Mouse (Mus musculus) olfactory bulb, adult 2 months (tissue): Measurements from ENCODE around the gene Slc4a10. TPM values are rescaled to one million over a fixed set of nuclear protein-coding genes. Genes with fewer than 3 reads are reported as not detected.

Experiments used
- H3K27ac ChIP-seq: fragments of 200-500 bp; 2 replicates; pipeline ENCODE4 v1.5.1; 2012; ENCODE audit warnings: low read depth, low read length; ENCODE audit not compliant: insufficient read depth
- H3K4me1 ChIP-seq: fragments of 200-500 bp; 2 replicates; pipeline ENCODE4 v1.6.1; 2012; ENCODE audit warnings: low read length; ENCODE audit not compliant: control insufficient read depth, insufficient read depth
- H3K4me3 ChIP-seq: fragments of 200-500 bp; 2 replicates; pipeline ENCODE4 v1.5.1; 2012; ENCODE audit warnings: mild to moderate bottlenecking, low read depth, low read length, moderate library complexity; ENCODE audit not compliant: insufficient read depth
- CTCF ChIP-seq: fragments of 200-500 bp; IDR thresholded peaks from 2 replicates; pipeline ENCODE4 v1.5.1; 2012; ENCODE audit warnings: low read depth, mild to moderate bottlenecking, low read length, moderate library complexity; ENCODE audit not compliant: insufficient read depth
- POLR2A ChIP-seq: fragments of 200-500 bp; IDR thresholded peaks from 2 replicates; pipeline ENCODE4 v1.6.1; 2012; ENCODE audit warnings: mild to moderate bottlenecking, low read depth, low read length, moderate library complexity; ENCODE audit not compliant: insufficient read depth
- WGBS: fragments of 180-500 bp; shearing (Covaris S2); methylation state at CpG from one replicate; pipeline ENCODE4 v1.1.7; 2018; 5-methylcytosine and 5-hydroxymethylcytosine counted together
- polyA plus RNA-seq: library from polyadenylated mRNA; stranded (reverse); fragments of >200 nt; gene quantifications from 2 replicates; pipeline ENCODE4 v1.2.4, GENCODE M21; 2012; ENCODE audit warnings: low replicate concordance; ENCODE audit not compliant: missing spikeins, insufficient read depth, insufficient read length

Gene Slc4a10
- polyA plus RNA-seq, 1 experiment, result 148 TPM

DNA sequence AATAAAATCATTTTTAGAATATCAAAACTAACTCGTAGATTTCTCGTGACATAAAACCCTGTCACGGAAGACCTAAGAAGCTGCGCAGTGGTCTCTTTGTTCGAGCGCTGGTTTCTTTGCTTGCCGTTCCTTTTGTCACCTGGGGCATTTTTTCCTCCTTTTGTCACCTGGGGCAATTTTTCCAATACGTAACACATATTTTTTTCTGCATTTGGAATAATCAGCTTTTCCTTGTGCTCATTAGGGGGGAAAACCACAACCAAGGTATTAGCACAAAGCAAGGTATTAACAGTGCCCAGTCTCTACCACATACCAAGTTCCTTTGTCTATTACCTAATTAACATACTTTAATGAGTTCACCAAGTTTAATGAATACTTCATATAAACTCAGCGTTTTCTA, 42.9 kb downstream of the Slc4a10 start:
- no peak overlapping the region for H3K4me3 ChIP-seq
- H3K27ac ChIP-seq, result no peak overlapping the region
- WGBS, result 38% methylated on average over 9 of the region's 9 CpGs
- TF ChIP-seq POLR2A, result no peak
- peaks cover 2% of the 10 kb centered on the region; the same call in 1 of the 2 replicates for H3K4me1 ChIP-seq

GRCm38 (mm10) chr2:62100526-62100925, 54.3 kb downstream of the Slc4a10 start:
- TF ChIP-seq CTCF (no peak), POLR2A (no peak)
- WGBS, result 71% methylated on average over 1 of the region's 1 CpGs
- H3K27ac ChIP-seq, result no peak overlapping the region
- no peak overlapping the region for H3K4me3 ChIP-seq
- H3K4me1 ChIP-seq, result no peaks in the 10 kb centered on the region

- TF ChIP-seq POLR2A, result no peak
- no peak for TF ChIP-seq CTCF
- 49% methylated on average over 4 of the region's 4 CpGs for WGBS
- Histone ChIP-seq H3K27ac (no peak overlapping the region), H3K4me1 (no peaks in the 10 kb centered on the region), H3K4me3 (no peak overlapping the region)
These were observed 69.1 kb downstream of the Slc4a10 start for GRCm38 (mm10) chr2:62115346-62115745.

DNA sequence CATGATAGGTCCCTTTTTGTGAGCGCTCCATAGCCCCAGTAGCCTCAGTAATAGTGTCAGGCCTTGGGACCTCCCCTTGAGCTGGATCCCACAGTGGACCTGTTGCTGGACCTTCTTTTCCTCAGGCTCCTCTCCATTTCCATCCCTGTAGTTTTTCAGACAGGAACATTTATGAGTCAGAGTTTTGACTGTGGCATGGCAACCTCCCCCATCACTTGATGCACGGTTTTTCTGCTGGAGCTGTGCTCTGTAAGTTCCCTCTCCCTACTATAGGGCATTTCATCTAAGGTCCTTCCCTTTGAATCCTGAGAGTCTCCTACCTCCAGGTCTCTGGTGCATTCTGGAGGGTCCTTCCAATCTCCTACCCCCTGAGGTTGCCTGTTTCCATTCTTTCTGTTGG, 83.7 kb downstream of the Slc4a10 start:
- no peak overlapping the region for H3K27ac ChIP-seq
- H3K4me1 ChIP-seq, result 0 out of 2 replicates have a peak, but pooled peaks cover 4% of the 10 kb centered on the region
- H3K4me3 ChIP-seq, result no peak overlapping the region
- TF ChIP-seq POLR2A (no peak), CTCF (no peak)
- WGBS, result 73% methylated on average over 2 of the region's 2 CpGs

DNA sequence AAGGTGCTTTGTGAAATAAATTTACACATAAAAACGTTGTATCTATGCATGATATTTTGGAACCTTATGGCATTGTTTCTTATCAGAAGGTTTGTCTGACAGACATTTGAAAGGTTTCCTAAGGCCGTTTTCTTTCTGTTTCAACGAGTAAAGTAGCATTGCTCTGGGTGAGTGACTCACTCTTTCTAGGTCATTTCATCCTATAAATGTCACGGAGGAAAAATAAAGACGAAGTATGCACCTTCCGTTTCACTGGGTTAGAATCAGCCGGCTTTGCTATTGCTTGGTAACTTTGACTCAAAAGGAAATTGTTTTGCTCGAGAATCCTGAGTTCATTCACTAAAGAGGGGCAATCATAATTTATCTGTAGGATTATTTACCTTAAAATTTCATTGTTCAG, 88.6 kb downstream of the Slc4a10 start:
- Histone ChIP-seq H3K27ac (no peak overlapping the region), H3K4me1 (0 out of 2 replicates have a peak, but pooled peaks cover 1% of the 10 kb centered on the region), H3K4me3 (no peak overlapping the region)
- 33% methylated on average over 8 of the region's 8 CpGs for WGBS
- no peak for TF ChIP-seq CTCF
- TF ChIP-seq POLR2A, result no peak

GRCm38 (mm10) chr2:62147636-62148035, 101.4 kb downstream of the Slc4a10 start:
- Histone ChIP-seq H3K4me1 (no peaks in the 10 kb centered on the region), H3K4me3 (no peak overlapping the region), H3K27ac (peak overlapping the region; percentile 90)
- TF ChIP-seq CTCF (no peak), POLR2A (no peak)
- WGBS, result 23% methylated on average over 3 of the region's 3 CpGs

DNA sequence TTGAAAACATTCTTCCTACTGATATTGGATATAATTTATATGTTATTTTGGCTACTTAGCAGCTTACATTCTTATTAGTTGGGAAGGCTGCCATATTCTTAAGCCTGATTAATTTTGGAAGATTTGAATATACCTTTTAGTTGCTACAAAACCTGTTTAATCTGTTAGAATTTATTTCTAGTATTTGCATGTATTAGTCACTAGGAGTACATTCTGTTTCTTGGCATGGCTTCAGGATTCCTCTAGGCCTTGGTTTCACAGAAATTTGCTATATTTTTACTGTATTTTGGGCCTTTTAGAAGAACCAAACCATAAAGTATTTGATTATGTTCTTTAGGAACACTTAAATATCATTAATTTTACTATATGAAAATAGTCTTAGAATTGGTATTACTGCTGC, 103.2 kb downstream of the Slc4a10 start:
- Histone ChIP-seq H3K4me3 (no peak overlapping the region), H3K4me1 (no peaks in the 10 kb centered on the region), H3K27ac (no peak overlapping the region)
- TF ChIP-seq CTCF (no peak), POLR2A (no peak)

DNA sequence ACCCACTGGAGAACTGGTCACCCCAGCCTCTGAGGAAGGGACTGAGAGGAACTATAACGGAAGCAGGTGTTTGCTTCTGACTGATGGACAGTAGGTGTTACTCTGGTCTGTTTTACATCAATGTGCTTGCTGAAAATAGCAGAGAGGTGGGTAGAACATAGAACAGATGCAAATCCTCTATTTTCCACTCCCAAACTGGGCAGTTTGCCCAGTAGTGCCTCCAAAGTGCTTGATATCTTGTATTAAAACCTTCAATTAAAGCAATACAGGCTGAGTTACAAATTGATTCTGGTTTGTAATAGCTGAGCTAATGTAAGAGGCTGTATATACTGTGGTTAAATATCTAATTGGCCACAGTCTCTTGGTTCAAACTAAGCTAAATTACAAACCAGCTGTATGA, 104.6 kb downstream of the Slc4a10 start:
- no peaks in the 10 kb centered on the region for H3K4me1 ChIP-seq
- H3K27ac ChIP-seq, result peak overlapping the region; percentile 78
- H3K4me3 ChIP-seq, result no peak overlapping the region
- TF ChIP-seq CTCF (no peak), POLR2A (no peak)
- WGBS, result 32% methylated on average over 1 of the region's 1 CpGs

DNA sequence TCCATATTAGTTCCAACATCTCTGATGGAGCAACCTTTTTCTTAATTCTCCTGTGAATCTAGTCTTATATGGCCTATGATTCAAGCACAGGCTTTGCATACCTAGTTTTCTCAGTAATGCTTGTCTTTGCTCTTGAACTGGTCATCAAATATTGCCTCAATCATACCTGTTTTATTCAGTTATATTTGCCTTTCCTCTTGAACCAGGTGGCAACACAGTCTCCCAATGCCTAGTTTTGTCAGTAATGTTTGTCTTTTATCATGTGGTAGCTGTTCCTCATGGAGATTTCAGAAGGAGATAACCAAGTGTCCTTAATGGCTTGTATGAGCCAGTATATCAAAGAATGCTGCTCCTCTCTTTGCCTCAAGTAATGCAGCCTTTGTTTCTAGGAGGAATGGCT, 163.8 kb downstream of the Slc4a10 start:
- Histone ChIP-seq H3K4me1 (peaks cover 2% of the 10 kb centered on the region; the same call in 1 of the 2 replicates), H3K27ac (no peak overlapping the region; the same call in 1 of the 2 replicates), H3K4me3 (no peak overlapping the region)
- no peak for TF ChIP-seq CTCF
- no peak for TF ChIP-seq POLR2A

- H3K4me3 ChIP-seq, result no peak overlapping the region
- peak overlapping the region; percentile 99 for H3K27ac ChIP-seq
- WGBS, result 32% methylated on average over 5 of the region's 5 CpGs
- H3K4me1 ChIP-seq, result peaks cover 2% of the 10 kb centered on the region; the same call in 1 of the 2 replicates
- TF ChIP-seq POLR2A, result no peak
- TF ChIP-seq CTCF, result no peak
These were observed 164.8 kb downstream of the Slc4a10 start for GRCm38 (mm10) chr2:62211106-62211505.
